Mouse (Mus musculus): Measurements from ENCODE around the gene Stag3.

Stag3 gene

GRCm38 (mm10) chr5:138279585-138280424 lies at the start of gene Stag3, which contains the start of the genes Gm43720 and Gpc2:
Gene Stag3 (plus strand): TSS chr5:138280240.
Gene Gm43720 (minus strand): TSS chr5:138279958.
Gene Gpc2 (minus strand): TSS chr5:138280005.
- peak; percentile 77 for DNase-seq

GRCm38 (mm10) chr5:138233778-138234177 lies 46.3 kb upstream of the Stag3 start:
- DNase-seq: no peak

GRCm38 (mm10) chr5:138234224-138234623 lies 45.8 kb upstream of the Stag3 start:
- no peak for DNase-seq

GRCm38 (mm10) chr5:138241511-138241910 lies 38.5 kb upstream of the Stag3 start:
- no peak for DNase-seq

- no peak for DNase-seq
Measured at GRCm38 (mm10) chr5:138251144-138251543, 28.9 kb upstream of the Stag3 start.

GRCm38 (mm10) chr5:138253061-138253460 lies 27.0 kb upstream of the Stag3 start:
- DNase-seq: no peak

GRCm38 (mm10) chr5:138255353-138256093 lies 24.5 kb upstream of the Stag3 start, which contains the start of gene Lamtor4:
Gene Lamtor4 (plus strand): TSS chr5:138255482.
- DNase-seq: peak; percentile 98

- no peak for DNase-seq
Measured at GRCm38 (mm10) chr5:138256094-138256467, 24.0 kb upstream of the Stag3 start.

- no peak for DNase-seq
Measured at GRCm38 (mm10) chr5:138256966-138257584, 23.0 kb upstream of the Stag3 start.

GRCm38 (mm10) chr5:138257585-138257978 lies 22.5 kb upstream of the Stag3 start:
- DNase-seq: no peak

GRCm38 (mm10) chr5:138258078-138258477 lies 22.0 kb upstream of the Stag3 start:
- no peak for DNase-seq

- DNase-seq: no peak
Measured at GRCm38 (mm10) chr5:138258542-138258941, 21.5 kb upstream of the Stag3 start.

GRCm38 (mm10) chr5:138258993-138259392 lies 21.0 kb upstream of the Stag3 start:
- DNase-seq: no peak

- DNase-seq: no peak
Measured at GRCm38 (mm10) chr5:138260051-138260450, 20.0 kb upstream of the Stag3 start.

- DNase-seq: no peak
Measured at GRCm38 (mm10) chr5:138260834-138261233, 19.2 kb upstream of the Stag3 start.

GRCm38 (mm10) chr5:138262001-138262400 lies 18.0 kb upstream of the Stag3 start:
- no peak for DNase-seq

- DNase-seq: no peak
Measured at GRCm38 (mm10) chr5:138262582-138263240, 17.3 kb upstream of the Stag3 start.

- DNase-seq: peak; percentile 95
Measured at GRCm38 (mm10) chr5:138263260-138264206, 16.5 kb upstream of the Stag3 start, which contains the start of gene BC037034. Gene BC037034 (minus strand): TSS chr5:138264033.

- DNase-seq: no peak
Measured at GRCm38 (mm10) chr5:138264207-138264578, 15.8 kb upstream of the Stag3 start.

GRCm38 (mm10) chr5:138265712-138266111 lies 14.3 kb upstream of the Stag3 start:
- DNase-seq: no peak

- no peak for DNase-seq
Measured at GRCm38 (mm10) chr5:138267114-138267513, 12.9 kb upstream of the Stag3 start.

- no peak for DNase-seq
Measured at GRCm38 (mm10) chr5:138268980-138269379, 11.1 kb upstream of the Stag3 start.
